Comparison of ENCODE assay signal across 25 mouse cellular contexts in the genomic region with DNA sequence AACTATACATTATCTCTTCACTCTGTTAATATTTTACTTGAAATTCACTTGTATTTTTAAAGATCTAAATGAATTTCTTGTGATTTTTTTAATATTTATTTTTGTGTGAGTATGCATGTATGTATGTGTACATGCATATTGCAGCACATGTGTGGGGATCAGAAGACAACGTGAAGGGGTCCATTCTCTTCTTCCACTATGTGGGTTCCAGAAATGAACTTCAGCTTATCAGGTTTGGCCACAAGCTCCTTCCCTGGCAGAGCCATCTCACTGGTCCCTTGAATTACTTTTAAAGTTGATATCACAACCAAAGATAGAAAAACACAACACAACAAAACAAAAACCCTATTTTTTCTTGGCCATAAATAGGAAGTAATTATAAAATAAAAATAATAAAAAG. TPM values are rescaled to one million over a fixed set of nuclear protein-coding genes. Genes with fewer than 3 reads are reported as not detected.
DNase-seq lines count a peak whose midpoint lies in the region; ATAC-seq and TF ChIP-seq lines count a peak whose summit lies in the region.
"Had no signal": no experiment of that assay in that cellular context is flagged by ENCODE, and none has a peak within 500 bp of the region (broad histone marks: within the 10 kb centered on the region; RNA-seq: fewer than 3 reads in every experiment).

No protein-coding gene starts in this region.

- no peaks in the 10 kb centered on the region for H3K27me3 ChIP-seq in liver, embryonic 11.5 days (replicated peaks; ENCODE audit: control insufficient read depth, insufficient read depth, low read length)
- no peaks in the 10 kb centered on the region for H3K27me3 ChIP-seq in megakaryocyte, embryonic 14.5 days (replicated peaks)
- H3K27me3 ChIP-seq in MEL (ENCODE audit: control insufficient read depth in 1 of 2, insufficient read depth in 2 of 2, low read length in 2 of 2), result no peaks in the 10 kb centered on the region
- H3K27me3 ChIP-seq in small intestine, adult 2 months (ENCODE audit: control insufficient read depth, insufficient read depth, low read length), result no peaks in the 10 kb centered on the region
- H3K27me3 ChIP-seq: CH12.LX; embryonic facial prominence, embryonic 12.5 days; forebrain, embryonic 12.5 days had no signal

- WGBS in liver, embryonic 11.5 days, result 34% methylated on average over 1 of the region's 1 CpGs
- 64% methylated on average over 1 of the region's 1 CpGs for WGBS in small intestine, adult 2 months

- no peak for TF ChIP-seq RAD21 in MEL (IDR thresholded peaks at IDR 0.05; ENCODE audit: low read depth, low read length)

- H3K4me2 ChIP-seq in liver, embryonic 11.5 days, result no peak overlapping the region
- H3K4me2 ChIP-seq: embryonic facial prominence, embryonic 12.5 days; forebrain, embryonic 12.5 days had no signal

- no peak overlapping the region for H3K9ac ChIP-seq in liver, embryonic 11.5 days (ENCODE audit: low read depth, low read length)
- peak overlapping the region; percentile 49; the same call in 1 of the 2 replicates for H3K9ac ChIP-seq in MEL (ENCODE audit: control insufficient read depth, low read depth, low read length, poor library complexity, severe bottlenecking)
- H3K9ac ChIP-seq: embryonic facial prominence, embryonic 12.5 days; forebrain, embryonic 12.5 days had no signal

- H3K36me3 ChIP-seq in liver, embryonic 11.5 days (ENCODE audit: control insufficient read depth, insufficient read depth, low read length), result no peaks in the 10 kb centered on the region
- H3K36me3 ChIP-seq in megakaryocyte, embryonic 14.5 days (replicated peaks; ENCODE audit: low read length), result peaks cover 44% of the 10 kb centered on the region
- H3K36me3 ChIP-seq in MEL (ENCODE audit: control insufficient read depth in 1 of 2, insufficient read depth in 2 of 2, low read length in 2 of 2), result peaks cover 0 to 43% of the 10 kb centered on the region in 2 experiments; a peak in 2 of 4 replicates
- H3K36me3 ChIP-seq in small intestine, adult 2 months (ENCODE audit: control insufficient read depth, insufficient read depth, low read length), result no peaks in the 10 kb centered on the region
- H3K36me3 ChIP-seq: embryonic facial prominence, embryonic 10.5 days; embryonic facial prominence, embryonic 12.5 days; forebrain, embryonic 12.5 days had no signal

- peaks cover 16% of the 10 kb centered on the region for H3K4me1 ChIP-seq in liver, embryonic 11.5 days (replicated peaks; ENCODE audit: control insufficient read depth, insufficient read depth, low read length)
- peaks cover 95% of the 10 kb centered on the region for H3K4me1 ChIP-seq in megakaryocyte, embryonic 14.5 days
- H3K4me1 ChIP-seq in MEL (ENCODE audit: control insufficient read depth in 1 of 2, insufficient read depth in 2 of 2, low read length in 2 of 2), result peaks cover 34 to 52% of the 10 kb centered on the region in 2 experiments
- peaks cover 37% of the 10 kb centered on the region; the same call in 1 of the 2 replicates for H3K4me1 ChIP-seq in small intestine, adult 2 months (ENCODE audit: control insufficient read depth, insufficient read depth, insufficient read length, low read length)
- H3K4me1 ChIP-seq: embryonic facial prominence, embryonic 12.5 days; forebrain, embryonic 12.5 days had no signal

- no peak overlapping the region for H3K4me3 ChIP-seq in liver, embryonic 11.5 days (ENCODE audit: low read depth, low read length)
- peak overlapping the region; percentile 64 for H3K4me3 ChIP-seq in megakaryocyte, embryonic 14.5 days (replicated peaks)
- H3K4me3 ChIP-seq in MEL (ENCODE audit: control insufficient read depth in 1 of 2, insufficient read depth in 1 of 2, low read depth in 2 of 2, low read length in 2 of 2), result no peak overlapping the region; a peak in 1 of 4 replicates
- H3K4me3 ChIP-seq in small intestine, adult 2 months (ENCODE audit: low read depth, low read length), result no peak overlapping the region
- H3K4me3 ChIP-seq: embryonic facial prominence, embryonic 10.5 days; embryonic facial prominence, embryonic 12.5 days; forebrain, embryonic 12.5 days had no signal

- TF ChIP-seq CTCF in MEL (IDR thresholded peaks at IDR 0.05 in 2 of 3, conservative IDR thresholded peaks at IDR 0.05 in 1 of 3; ENCODE audit: control insufficient read depth in 1 of 3, insufficient read depth in 1 of 3, low read depth in 2 of 3, low read length in 3 of 3, poor library complexity in 1 of 3, severe bottlenecking in 1 of 3), result no peak
- no peak for TF ChIP-seq CTCF in small intestine, adult 2 months (IDR thresholded peaks at IDR 0.05; ENCODE audit: extremely low read depth, insufficient read length, insufficient replicate concordance, low read depth, low read length)

- TF ChIP-seq EP300 in MEL (IDR thresholded peaks at IDR 0.05; ENCODE audit: low read depth in 1 of 2, low read length in 2 of 2), result peak in 1 of 2 experiments; percentile 75; a peak in 2 of 4 replicates

- peak in 1 of 2 experiments; percentile 46; a peak in 1 of 4 replicates for TF ChIP-seq POLR2A in MEL (IDR thresholded peaks at IDR 0.05; ENCODE audit: control insufficient read depth in 1 of 2, insufficient read depth in 1 of 2, low read depth in 1 of 2, low read length in 2 of 2, poor library complexity in 1 of 2)
- no peak for TF ChIP-seq POLR2A in small intestine, adult 2 months (IDR thresholded peaks at IDR 0.05; ENCODE audit: low read depth, low read length)

- no peaks in the 10 kb centered on the region for H3K79me2 ChIP-seq in MEL (ENCODE audit: control insufficient read depth, insufficient read depth, low read length, poor library complexity)

- DNase-seq in liver, embryonic 11.5 days (ENCODE audit: low spot score), result no peak
- DNase-seq in liver (no peak), MEL (ENCODE audit: low read depth, low spot score) (peak; percentile 69)
- DNase-seq in layer of hippocampus, adult 18-20 months (ENCODE audit: low spot score in 2 of 2), result no peak
- DNase-seq in adrenal gland, postnatal 14 days, result no peak
- DNase-seq: adrenal gland, adult 2 months; adrenal gland, postnatal 10 days; adrenal gland, postnatal 36 days; B cell, adult 2 months; cerebellum, adult 11-12 months; cerebellum, adult 2 months; cerebellum, adult 9-10 months; cerebellum, postnatal 10 days; cerebellum, postnatal 25 days had no signal

- H3K27ac ChIP-seq in liver, embryonic 11.5 days (ENCODE audit: low read depth, low read length), result peak overlapping the region; percentile 80; the same call in 1 of the 2 replicates
- H3K27ac ChIP-seq in MEL (ENCODE audit: control insufficient read depth, low read depth, low read length), result peak overlapping the region; percentile 96
- H3K27ac ChIP-seq in small intestine, adult 2 months (ENCODE audit: insufficient read depth, low read depth, low read length), result peak overlapping the region; percentile 79
- H3K27ac ChIP-seq: embryonic facial prominence, embryonic 10.5 days; embryonic facial prominence, embryonic 12.5 days; forebrain, embryonic 12.5 days had no signal

- ATAC-seq in liver, embryonic 11.5 days (replicated peaks; ENCODE audit: low FRiP score), result no peak
- no peak for ATAC-seq in megakaryocyte, adult 5-6 weeks (ENCODE audit: poor library complexity, severe bottlenecking)
- ATAC-seq: forebrain, embryonic 14.5 days; forebrain, embryonic 16.5 days had no signal

- H3K9me3 ChIP-seq in liver, embryonic 11.5 days (ENCODE audit: control insufficient read depth, low read length), result no peaks in the 10 kb centered on the region
- no peaks in the 10 kb centered on the region for H3K9me3 ChIP-seq in megakaryocyte, embryonic 14.5 days
- no peaks in the 10 kb centered on the region for H3K9me3 ChIP-seq in MEL (replicated peaks; ENCODE audit: insufficient read depth, low read length)
- H3K9me3 ChIP-seq: embryonic facial prominence, embryonic 10.5 days; embryonic facial prominence, embryonic 12.5 days; forebrain, embryonic 12.5 days; G1E had no signal

TF ChIP-seq in MEL, 35 proteins besides CTCF, POLR2A, EP300 and RAD21 (continues in another document):
- no peak for TF ChIP-seq ELF1 (IDR thresholded peaks at IDR 0.05; ENCODE audit: low read depth, low read length)
- peak; percentile 37; the same call in 1 of the 2 replicates for TF ChIP-seq BHLHE40 (IDR thresholded peaks at IDR 0.05; ENCODE audit: borderline replicate concordance, low read depth, low read length)
- TF ChIP-seq SIN3A (IDR thresholded peaks at IDR 0.05; ENCODE audit: low read length), result no peak; the same call in 1 of the 2 replicates
- TF ChIP-seq TCF12 (IDR thresholded peaks at IDR 0.05; ENCODE audit: low read depth, low read length), result 0 out of 2 replicates have a peak, but pooled peaks have one; percentile 16
- no peak; the same call in 1 of the 2 replicates for TF ChIP-seq TBP (IDR thresholded peaks at IDR 0.05; ENCODE audit: low read depth, low read length)
- peak; percentile 78 for TF ChIP-seq GATA1 (IDR thresholded peaks at IDR 0.05; ENCODE audit: low read depth, low read length)
- TF ChIP-seq ZNF384 (IDR thresholded peaks at IDR 0.05; ENCODE audit: low read depth, low read length), result no peak
- TF ChIP-seq MAX (IDR thresholded peaks at IDR 0.05; ENCODE audit: low read length), result 0 out of 2 replicates have a peak, but pooled peaks have one; percentile 20
- no peak for TF ChIP-seq MAZ (IDR thresholded peaks at IDR 0.05; ENCODE audit: low read depth, low read length)

RNA-seq across cellular contexts. Expression of gene Muc13, which starts 9.3 kb away (rescaled TPM):
- 10.1 and 10.4 TPM in 2 replicates for polyA plus RNA-seq in liver, embryonic 11.5 days (2014; fragmentation: Nextera tagmentation; extraction: Ambion mirVana)
- 11.6 and 21.1 TPM in 2 replicates for polyA plus RNA-seq in megakaryocyte, embryonic 14.5 days (2012; ENCODE audit: insufficient read depth, low replicate concordance)
- 1.2 and 2.1 TPM in 2 replicates for total RNA-seq in megakaryocyte, adult 5-6 weeks (2015)
- 0.81 and 1.8 TPM in 2 replicates for total RNA-seq in megakaryocyte, adult 5-6 weeks (2017)
- total RNA-seq in MEL (2012; rRNA removed), result 59.5 and 60.4 TPM in 2 replicates
- 100 to 1,000 TPM in 1 of 2 experiments, not detected in 1; 129 TPM for polyA plus RNA-seq in MEL (2012; ENCODE audit: insufficient read depth in 1 of 2, insufficient read length in 2 of 2, low read depth in 1 of 2, low replicate concordance in 2 of 2, missing spikeins in 1 of 2)
- polyA plus RNA-seq in small intestine, adult 2 months (2012; rRNA removed), result 2,067 and 2,412 TPM in 2 replicates
- not detected for total RNA-seq in layer of hippocampus, adult 18-20 months (2021)
- 0.22 TPM in 1 of 2 replicates, not detected in the other for total RNA-seq in adrenal gland, postnatal 14 days (2021)
- total RNA-seq: adrenal gland, adult 2 months; adrenal gland, postnatal 36 days; CH12.LX had no signal
- polyA plus RNA-seq: embryonic facial prominence, embryonic 14.5 days; forebrain, embryonic 14.5 days had no signal

RNA-seq across cellular contexts. Expression of gene Itgb5, which starts 44.9 kb away (rescaled TPM):
- polyA plus RNA-seq in liver, embryonic 11.5 days (2014; fragmentation: Nextera tagmentation; extraction: Ambion mirVana), result 24.8 and 25.0 TPM in 2 replicates
- polyA plus RNA-seq in megakaryocyte, embryonic 14.5 days (2012; ENCODE audit: insufficient read depth, low replicate concordance), result 6.9 and 13.0 TPM in 2 replicates
- 11.8 and 15.2 TPM in 2 replicates for total RNA-seq in megakaryocyte, adult 5-6 weeks (2015)
- total RNA-seq in megakaryocyte, adult 5-6 weeks (2017), result 17.2 and 20.8 TPM in 2 replicates
- 0.16 and 0.27 TPM in 2 replicates for total RNA-seq in MEL (2012; rRNA removed)
- polyA plus RNA-seq in MEL (2012; ENCODE audit: insufficient read depth in 1 of 2, insufficient read length in 2 of 2, low read depth in 1 of 2, low replicate concordance in 2 of 2, missing spikeins in 1 of 2), result under 1 TPM in 1 of 2 experiments, not detected in 1; 0.58 TPM
- polyA plus RNA-seq in small intestine, adult 2 months (2012; rRNA removed), result 36.3 and 80.3 TPM in 2 replicates
- 10 to 100 TPM; 46.6 to 48.4 TPM for total RNA-seq in layer of hippocampus, adult 18-20 months (2021)
- 103 and 118 TPM in 2 replicates for total RNA-seq in adrenal gland, postnatal 14 days (2021)

Comparison
In these comparisons a context has a peak if more than half of its experiments do, and no peak if none do; other contexts are left out.
1. RNA of gene Muc13, which starts 9.3 kb away (total RNA-seq): 59.5 to 60.4 TPM in MEL; 0.81 to 2.1 TPM in megakaryocyte, adult 5-6 weeks, 0.22 TPM in adrenal gland, postnatal 14 days and not detected in layer of hippocampus, adult 18-20 months; every median in the first group is over 10 times any median in the second.
2. RNA of gene Itgb5, which starts 44.9 kb away (total RNA-seq): 103 to 118 TPM in adrenal gland, postnatal 14 days, 46.6 to 48.4 TPM in layer of hippocampus, adult 18-20 months and 11.8 to 20.8 TPM in megakaryocyte, adult 5-6 weeks; 0.16 to 0.27 TPM in MEL; every median in the first group is over 10 times any median in the second.
3. Peak in every context shown above with its lines, with median percentiles within 50 percentile points of each other: H3K27ac ChIP-seq.